Mouse (Mus musculus) urinary bladder, postnatal 25 days (tissue): ENCODE data around the gene Gm10272.
"Not testable (repeated sequence)": the region's sequence is repeated elsewhere in the genome, so short reads cannot be mapped to it uniquely, and the experiment has no call there.

Source experiments
- DNase-seq: peaks from one replicate; pipeline ENCODE4 v3.0.0; 2022; ENCODE audit warnings: low spot score

Gene Gm10272

DNA sequence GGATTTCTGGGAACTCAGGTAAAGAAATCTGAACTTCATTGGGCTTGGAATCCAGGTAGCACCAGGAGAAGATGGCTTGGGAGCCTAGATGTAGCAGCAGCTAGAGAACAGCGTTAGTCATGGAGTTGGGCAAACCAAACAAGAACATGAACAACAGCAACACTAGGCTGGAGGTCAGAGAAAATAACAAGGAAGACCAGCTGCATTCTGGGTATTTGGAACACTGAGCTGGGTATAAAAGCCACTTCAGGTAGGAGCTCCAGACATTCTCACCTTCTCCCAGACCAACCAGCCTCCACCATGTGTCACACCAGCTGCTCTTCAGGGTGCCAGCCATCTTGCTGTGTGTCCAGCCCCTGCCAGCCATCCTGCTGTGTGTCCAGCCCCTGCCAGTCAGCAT lies at the start of gene Gm10272:
TSS of gene Gm10272 (plus strand) at position 301 of the 400 bp plus-strand sequence.
- no peak for DNase-seq

DNA sequence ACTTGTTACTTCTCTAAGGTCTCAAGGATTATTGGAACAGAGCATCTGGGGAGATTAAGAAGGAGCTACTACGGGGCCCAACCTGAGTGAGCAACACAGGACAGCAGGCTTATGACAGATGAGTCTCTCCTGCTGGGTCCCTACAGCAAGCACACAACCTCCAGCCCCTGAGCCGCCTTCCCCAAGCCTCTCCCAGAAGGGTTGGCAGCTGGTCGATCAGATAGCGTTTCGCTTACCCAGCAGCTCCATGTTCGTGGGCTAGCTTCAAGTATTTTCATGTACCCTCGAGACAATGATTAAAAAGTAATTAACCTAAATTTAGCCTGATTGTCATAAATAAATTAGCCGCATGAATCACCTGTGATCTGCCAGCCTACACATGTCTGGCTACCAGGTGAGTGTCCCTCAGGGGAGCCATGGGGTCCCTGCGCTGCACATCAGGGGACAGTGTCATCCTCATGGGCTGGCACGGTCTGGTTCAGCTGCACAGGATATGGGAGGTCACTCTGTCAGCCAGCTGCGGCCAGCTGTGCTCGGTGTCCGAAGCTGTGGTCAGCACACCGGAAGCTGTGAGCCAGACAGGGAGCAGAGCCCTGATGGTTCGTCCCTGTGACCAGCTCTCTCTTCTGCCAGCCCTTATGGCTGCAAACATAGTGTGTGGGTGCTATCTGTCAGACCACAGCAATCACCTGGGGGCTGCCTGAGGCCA lies 48.0 kb upstream of the Gm10272 start:
- no peak for DNase-seq

- no peak for DNase-seq
Observed at GRCm38 (mm10) chr10:77663949-77664665, 42.3 kb upstream of the Gm10272 start.

DNA sequence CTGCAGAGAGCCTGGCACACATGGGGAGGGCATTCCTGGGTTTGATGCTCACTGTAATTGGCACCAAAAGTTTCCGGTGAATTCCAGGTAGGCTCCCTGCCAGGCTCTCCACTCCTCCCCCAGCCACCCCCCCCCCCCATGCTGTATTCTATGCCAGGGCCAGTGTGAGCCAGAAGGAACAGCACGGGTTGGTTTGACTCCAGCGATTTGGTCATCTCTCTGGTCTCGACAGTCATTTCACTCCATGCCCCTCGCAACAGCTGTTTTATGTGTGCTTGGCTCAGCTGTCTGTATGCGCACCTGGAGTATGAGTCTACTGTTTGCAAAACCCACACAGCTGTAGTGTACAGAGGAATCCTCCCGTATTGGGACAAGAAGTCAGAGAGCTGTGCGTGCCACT lies 40.1 kb upstream of the Gm10272 start:
- no peak for DNase-seq

DNA sequence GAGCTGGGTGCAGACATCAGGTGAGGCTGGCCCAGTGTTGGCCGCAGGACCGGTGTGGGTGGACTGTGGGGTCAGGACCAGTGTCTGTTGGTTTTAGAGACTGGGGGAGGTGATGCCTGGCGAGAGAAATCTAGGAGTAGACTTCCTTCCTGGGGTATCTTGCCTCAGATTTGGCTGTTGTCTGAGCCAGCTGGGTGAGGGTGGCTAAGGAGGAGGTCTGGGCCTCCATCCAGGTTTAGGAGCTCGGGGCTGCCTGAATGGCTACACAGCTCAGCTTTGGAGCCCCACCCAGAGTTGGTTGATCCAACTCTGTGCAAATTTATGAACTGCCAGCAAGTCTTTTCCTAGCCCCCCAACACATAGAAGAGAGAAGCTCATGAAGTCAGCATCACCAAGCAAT lies 39.0 kb upstream of the Gm10272 start:
- DNase-seq = no peak

- DNase-seq = no peak
Observed at GRCm38 (mm10) chr10:77670710-77671109, 35.7 kb upstream of the Gm10272 start.

GRCm38 (mm10) chr10:77671519-77671918 lies 34.9 kb upstream of the Gm10272 start:
- DNase-seq = no peak

DNA sequence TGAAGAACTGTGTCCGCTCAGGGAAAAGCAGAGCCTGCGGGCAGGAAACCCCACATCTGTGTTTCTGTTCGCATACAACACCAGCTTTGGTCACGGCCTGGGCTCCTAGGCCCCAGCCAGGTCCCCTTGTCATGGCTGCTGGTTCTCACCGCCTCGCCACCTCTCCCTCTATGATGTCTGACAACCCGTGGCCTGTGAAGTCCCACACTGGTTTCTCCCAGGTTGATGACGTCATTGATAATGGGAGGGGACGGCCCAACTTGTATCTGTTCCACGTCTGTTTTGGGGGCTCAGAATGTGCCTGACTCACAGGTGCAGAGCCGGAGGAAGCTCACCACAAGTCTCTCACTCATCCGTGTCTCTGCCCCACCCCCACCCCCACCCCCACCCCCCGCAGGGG lies 32.7 kb upstream of the Gm10272 start:
- no peak for DNase-seq

GRCm38 (mm10) chr10:77677562-77677961 lies 28.9 kb upstream of the Gm10272 start:
- no peak for DNase-seq

- no peak for DNase-seq
Observed at GRCm38 (mm10) chr10:77682994-77683393, 23.4 kb upstream of the Gm10272 start.

DNA sequence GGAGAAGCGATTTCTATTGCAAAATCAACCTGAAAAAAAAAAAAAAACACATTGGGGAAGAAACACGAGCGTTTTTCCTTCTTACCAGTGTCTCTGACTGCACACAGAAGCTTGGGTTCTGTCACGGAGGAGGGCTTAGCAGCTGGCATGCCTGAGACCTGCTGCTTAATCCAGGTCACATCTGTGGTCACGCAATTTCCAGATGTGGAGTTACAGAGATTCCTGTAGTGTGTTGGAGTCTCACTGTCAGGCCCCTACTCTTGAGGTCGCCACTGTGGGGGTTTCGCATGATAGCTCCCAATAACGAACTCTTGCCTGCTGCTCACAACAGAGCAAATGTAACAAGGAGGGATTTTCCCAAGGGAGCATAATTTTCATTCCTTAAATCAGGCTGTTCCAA lies 22.2 kb upstream of the Gm10272 start:
- no peak for DNase-seq

- no peak for DNase-seq
Observed at GRCm38 (mm10) chr10:77685895-77686664, 20.3 kb upstream of the Gm10272 start, which contains the start of gene Tspear. Gene Tspear, plus strand, starts transcription at chr10:77686569.

GRCm38 (mm10) chr10:77687021-77687420 lies 19.4 kb upstream of the Gm10272 start:
- no peak for DNase-seq

DNA sequence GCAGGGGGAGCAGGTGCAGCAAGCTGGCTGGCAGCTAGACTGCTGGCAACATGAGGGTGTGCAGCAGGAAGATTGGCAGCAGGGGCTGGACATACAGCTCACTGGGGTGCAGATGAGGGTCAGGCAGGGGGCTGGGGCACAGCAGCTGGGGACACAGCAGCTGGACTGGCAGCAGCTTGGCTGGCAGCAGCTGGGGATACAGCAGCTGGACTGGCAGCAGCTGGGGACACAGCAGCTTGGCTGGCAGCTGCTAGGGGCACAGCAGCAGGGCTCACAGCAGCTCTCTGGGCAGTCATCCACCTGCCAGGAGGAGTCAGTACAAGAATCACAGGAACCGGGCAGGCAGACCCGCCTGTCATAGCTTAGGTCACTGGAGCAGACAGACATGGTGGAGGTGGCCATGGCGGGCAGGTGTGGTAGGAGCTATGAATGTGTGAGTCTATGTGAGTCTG lies 16.0 kb upstream of the Gm10272 start, which contains the start of gene Gm19402:
TSS of gene Gm19402 (minus strand) at position 402 of the 452 bp plus-strand sequence.
- not testable (repeated sequence) for DNase-seq

DNA sequence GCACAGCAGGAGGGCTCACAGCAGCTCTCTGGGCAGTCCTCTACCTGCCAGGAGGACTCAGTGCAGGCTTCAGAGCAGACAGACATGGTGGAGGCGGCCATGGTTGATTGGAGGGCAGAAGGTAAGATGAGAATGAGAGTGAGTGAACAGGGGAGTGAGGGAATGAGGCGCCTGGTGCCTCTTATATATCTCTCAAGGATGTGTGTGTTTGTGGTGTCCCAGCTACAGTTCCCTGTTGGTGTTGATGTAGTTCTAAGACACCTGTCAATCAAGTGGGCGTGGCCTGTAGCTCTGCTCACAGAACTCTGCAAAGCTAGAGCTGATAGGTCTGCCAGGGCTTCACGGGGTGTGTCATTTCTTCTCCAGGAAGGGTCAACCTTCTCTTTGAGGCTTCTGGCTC lies 9.3 kb upstream of the Gm10272 start, which contains the start of gene Gm9508:
TSS of gene Gm9508 (minus strand) at position 101 of the 400 bp plus-strand sequence.
- DNase-seq = no peak

DNA sequence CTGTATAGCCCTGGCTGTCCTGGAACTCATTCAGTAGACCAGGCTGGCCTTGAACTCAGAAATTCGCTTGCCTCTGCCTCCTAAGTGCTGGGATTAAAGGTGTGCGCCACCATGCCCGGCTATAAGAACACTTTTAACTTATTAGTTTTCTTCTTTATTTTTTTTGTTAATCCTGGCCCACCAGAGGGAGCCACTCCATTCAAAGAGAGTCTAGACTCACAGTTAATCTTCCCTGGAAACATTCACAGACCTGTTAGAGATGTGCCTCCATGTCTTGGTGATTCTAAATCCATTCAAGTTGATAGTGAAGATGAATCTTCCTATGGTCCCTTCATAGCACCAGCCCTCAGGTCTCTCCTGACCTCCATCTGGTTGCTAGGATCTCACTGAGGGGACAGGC lies 3.4 kb downstream of the Gm10272 start:
- DNase-seq = no peak

DNA sequence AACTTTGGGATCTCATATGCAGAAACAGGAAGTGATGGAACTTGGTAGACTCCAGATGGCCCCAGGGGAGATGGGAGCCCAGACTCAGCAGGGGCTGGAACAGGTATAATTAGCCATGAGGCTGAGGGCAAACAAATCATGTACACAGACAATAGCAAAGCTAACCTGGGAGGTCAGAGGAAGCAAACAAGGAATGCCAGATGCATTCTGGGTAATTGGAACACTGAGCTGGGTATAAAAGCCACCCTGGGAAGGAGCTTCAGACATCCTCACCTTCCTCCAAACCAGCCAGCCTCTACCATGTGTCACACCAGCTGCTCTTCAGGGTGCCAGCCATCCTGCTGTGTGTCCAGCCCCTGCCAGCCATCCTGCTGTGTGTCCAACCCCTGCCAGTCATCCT lies 4.7 kb downstream of the Gm10272 start, which contains the start of gene Gm10024:
TSS of gene Gm10024 (plus strand) at position 301 of the 400 bp plus-strand sequence.
- not testable (repeated sequence) for DNase-seq

GRCm38 (mm10) chr10:77713734-77714133 lies 7.3 kb downstream of the Gm10272 start:
- no peak for DNase-seq

- DNase-seq = no peak
Observed at GRCm38 (mm10) chr10:77715507-77715906, 9.1 kb downstream of the Gm10272 start, which contains the start of gene Gm10142. Gene Gm10142, plus strand, starts transcription at chr10:77715807.

- DNase-seq = not testable (repeated sequence)
Observed at GRCm38 (mm10) chr10:77720299-77720698, 13.9 kb downstream of the Gm10272 start, which contains the start of gene Krtap12-1. Gene Krtap12-1, plus strand, starts transcription at chr10:77720599.

GRCm38 (mm10) chr10:77724855-77725254 lies 18.4 kb downstream of the Gm10272 start:
- no peak for DNase-seq

- no peak for DNase-seq
Observed at GRCm38 (mm10) chr10:77726186-77726585, 19.8 kb downstream of the Gm10272 start, which contains the start of gene Gm10100. Gene Gm10100, plus strand, starts transcription at chr10:77726486.
